Mouse (Mus musculus) G1E (cell line): ENCODE measurements at regions not wholly inside any gene's neighbourhood (a gene's known extent, or its start where the extent isn't known, plus 50 kb on each side); places are given as distances from the start of the nearest gene placed in this dataset.

Source experiments
- CTCF ChIP-seq: IDR thresholded peaks from 2 replicates; pipeline ENCODE4 v1.5.1; 2012; ENCODE audit warnings: low read depth, low read length, inconsistent platforms, mixed read lengths
- GATA1 ChIP-seq: IDR thresholded peaks from 2 replicates; pipeline ENCODE4 v1.6.1; 2012; ENCODE audit warnings: borderline replicate concordance, low read length, inconsistent platforms, mixed read lengths

- TF ChIP-seq GATA1 (no peak), CTCF (no peak)
Observed at GRCm38 (mm10) chr4:124537681-124538080, 72.9 kb downstream of the 3100002H09Rik start.
